Mouse (Mus musculus) liver, embryonic 14.5 days (tissue): ENCODE measurements at regions not wholly inside any gene's neighbourhood (a gene's known extent, or its start where the extent isn't known, plus 50 kb on each side); places are given as distances from the start of the nearest gene placed in this dataset.

ENCODE experiments used
- ATAC-seq: fragments of 200-750 bp; cut with Nextera tagmentation; 2 replicates; pipeline ENCODE4 v1.8.0; 2017; ENCODE audit warnings: moderate number of reproducible peaks, mild to moderate bottlenecking, moderate library complexity; ENCODE audit not compliant: insufficient read depth
- DNase-seq, 3 experiments: peaks; one replicate each; pipeline ENCODE4 v3.0.0-alpha.2; 2012 to 2013; ENCODE audit warnings: low read depth in 3 of 3, low spot score in 3 of 3
- H3K27ac ChIP-seq: fragments of 300-500 bp; sonication (generic); 2 replicates; pipeline ENCODE4 v1.5.1; 2014; ENCODE audit warnings: moderate library complexity, mild to moderate bottlenecking, control low read depth, inconsistent platforms
- H3K27me3 ChIP-seq: fragments of 300-500 bp; sonication (generic); 2 replicates; pipeline ENCODE4 v1.6.1; 2014; ENCODE audit warnings: mild to moderate bottlenecking, low read length, moderate library complexity; ENCODE audit not compliant: control insufficient read depth, insufficient read depth
- H3K36me3 ChIP-seq: fragments of 300-500 bp; sonication (generic); replicated peaks from 2 replicates; pipeline ENCODE4 v1.6.1; 2014; ENCODE audit warnings: low read depth; ENCODE audit not compliant: control insufficient read depth, insufficient read depth
- H3K4me1 ChIP-seq, 2 experiments: fragments of 200-500 bp in 1 of 2; fragments of 300-500 bp in 1 of 2; sonication (generic) in 1 of 2; replicated peaks; 2 replicates each; pipeline ENCODE4 v1.6.1; 2012 to 2014; ENCODE audit warnings: antibody characterized with exemption in 1 of 2, inconsistent platforms in 1 of 2, low read length in 1 of 2; ENCODE audit not compliant: control insufficient read depth in 2 of 2, insufficient read depth in 2 of 2
- H3K4me2 ChIP-seq: fragments of 300-500 bp; sonication (generic); 2 replicates; pipeline ENCODE4 v1.6.1; 2014; ENCODE audit warnings: low read depth, mild to moderate bottlenecking, control low read depth, moderate library complexity
- H3K4me3 ChIP-seq, 2 experiments: fragments of 200-500 bp in 1 of 2; fragments of 300-500 bp in 1 of 2; sonication (generic) in 1 of 2; 2 replicates each; pipeline ENCODE4 v1.5.1; 2012 to 2014; ENCODE audit warnings: low read depth in 2 of 2, low read length in 2 of 2, mild to moderate bottlenecking in 2 of 2, control low read depth in 1 of 2, inconsistent platforms in 1 of 2, moderate library complexity in 1 of 2; ENCODE audit not compliant: insufficient read depth in 1 of 2
- H3K9ac ChIP-seq: fragments of 300-500 bp; sonication (generic); replicated peaks from 2 replicates; pipeline ENCODE4 v1.6.1; 2014; ENCODE audit warnings: mild to moderate bottlenecking, control low read depth, moderate library complexity
- H3K9me3 ChIP-seq: fragments of 300-500 bp; sonication (generic); 2 replicates; pipeline ENCODE4 v1.6.1; 2016; ENCODE audit warnings: low read length, mixed read lengths; ENCODE audit not compliant: control insufficient read depth
- CTCF ChIP-seq: IDR thresholded peaks from 2 replicates; pipeline ENCODE4 v1.5.1; 2016; ENCODE audit warnings: antibody characterized with exemption, low read depth, control low read depth
- EP300 ChIP-seq: IDR thresholded peaks from 2 replicates; pipeline ENCODE4 v1.6.1; 2016; ENCODE audit warnings: antibody characterized with exemption, low read depth
- WGBS: fragments of 180-500 bp; shearing (Covaris S2); extraction: QIAGEN DNeasy Blood & Tissue Kit; methylation state at CpG from one replicate; pipeline ENCODE4 v1.1.7; 2014; ENCODE audit not compliant: insufficient replicate concordance; 5-methylcytosine and 5-hydroxymethylcytosine counted together

DNA sequence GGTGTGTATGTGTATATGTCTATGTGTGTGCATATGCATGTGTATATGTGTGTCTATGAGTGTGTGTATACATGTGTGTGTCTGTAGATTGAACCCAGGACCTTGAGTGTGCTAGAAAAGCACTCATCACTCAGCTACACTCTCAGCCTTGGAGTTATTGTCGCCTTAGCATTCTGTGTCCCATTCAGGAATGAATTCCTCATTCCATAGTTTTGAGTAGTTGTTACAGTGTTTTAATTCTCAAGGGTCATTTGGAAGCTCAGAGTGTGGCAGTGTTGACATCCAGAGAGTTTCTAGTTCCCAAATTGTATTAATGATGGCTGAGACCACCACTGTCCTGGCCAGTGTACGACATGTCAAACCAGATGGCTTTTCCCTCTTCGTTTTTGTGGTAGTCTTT lies 53.4 kb upstream of the Gm9887 start:
- Histone ChIP-seq H3K9ac (no peak overlapping the region), H3K9me3 (no peaks in the 10 kb centered on the region), H3K4me3 (no peak overlapping the region), H3K27ac (no peak overlapping the region), H3K27me3 (no peaks in the 10 kb centered on the region), H3K36me3 (no peaks in the 10 kb centered on the region), H3K4me2 (no peak overlapping the region), H3K4me1 (peaks cover 0 to 2% of the 10 kb centered on the region in 2 experiments; a peak in 1 of 4 replicates)
- whole genome bisulfite sequencing, result 63% methylated on average over 3 of the region's 3 CpGs
- no peak for DNase-seq
- TF ChIP-seq EP300, result no peak
- no peak for TF ChIP-seq CTCF
- ATAC-seq, result no peak

DNA sequence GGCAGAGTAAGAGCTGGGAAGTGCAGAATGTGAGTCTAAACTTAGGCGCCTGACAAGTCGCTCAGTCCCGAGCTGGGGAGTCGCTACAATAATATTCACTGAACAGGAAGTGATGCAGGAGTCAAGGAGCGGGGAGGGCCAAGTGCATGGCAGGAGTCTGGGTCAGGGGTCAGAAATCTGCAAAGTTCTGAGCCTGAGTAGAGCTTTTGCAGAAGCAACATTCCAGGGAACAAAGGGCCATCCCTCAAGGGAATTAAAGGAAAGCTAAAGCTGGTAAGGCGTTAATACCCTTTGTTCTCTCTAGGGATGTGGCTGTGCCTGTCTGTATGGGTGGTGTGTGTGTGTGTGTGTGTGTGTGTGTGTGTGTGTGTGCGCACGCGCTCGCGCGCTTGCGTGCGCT lies 52.7 kb upstream of the Gm9887 start:
- Histone ChIP-seq H3K36me3 (no peaks in the 10 kb centered on the region), H3K4me2 (no peak overlapping the region), H3K27me3 (no peaks in the 10 kb centered on the region), H3K9me3 (no peaks in the 10 kb centered on the region), H3K4me3 (no peak overlapping the region), H3K9ac (no peak overlapping the region), H3K27ac (no peak overlapping the region), H3K4me1 (peaks cover 0 to 2% of the 10 kb centered on the region in 2 experiments; a peak in 1 of 4 replicates)
- TF ChIP-seq CTCF (no peak), EP300 (no peak)
- DNase-seq (no peak), ATAC-seq (no peak)
- 62% methylated on average over 14 of the region's 14 CpGs for WGBS
